Mouse (Mus musculus) forebrain, embryonic 13.5 days (tissue): Measurements from ENCODE around the gene Rad51. TPM values are rescaled to one million over a fixed set of nuclear protein-coding genes. Genes with fewer than 3 reads are reported as not detected.
A peak's percentile ranks its signal among the peaks of the same experiment; 100 is the strongest.

ENCODE experiments used
- ATAC-seq: fragments of 200-750 bp; cut with Nextera tagmentation; 2 replicates; pipeline ENCODE4 v1.8.0; 2017
- H3K27ac ChIP-seq: fragments of 300-500 bp; sonication (generic); 2 replicates; pipeline ENCODE4 v1.5.1; 2015; ENCODE audit warnings: inconsistent platforms, mild to moderate bottlenecking, moderate library complexity
- H3K27me3 ChIP-seq: fragments of 300-500 bp; sonication (generic); 2 replicates; pipeline ENCODE4 v1.6.1; 2015; ENCODE audit warnings: mild to moderate bottlenecking, inconsistent platforms
- H3K36me3 ChIP-seq: fragments of 300-500 bp; sonication (generic); 2 replicates; pipeline ENCODE4 v1.6.1; 2015; ENCODE audit warnings: mild to moderate bottlenecking, inconsistent platforms; ENCODE audit not compliant: poor library complexity, severe bottlenecking
- H3K4me1 ChIP-seq: fragments of 300-500 bp; sonication (generic); 2 replicates; pipeline ENCODE4 v1.6.1; 2015; ENCODE audit warnings: inconsistent platforms
- H3K4me2 ChIP-seq: fragments of 300-500 bp; sonication (generic); 2 replicates; pipeline ENCODE4 v1.6.1; 2015; ENCODE audit warnings: inconsistent platforms, mild to moderate bottlenecking, moderate library complexity
- H3K4me3 ChIP-seq: fragments of 300-500 bp; sonication (generic); 2 replicates; pipeline ENCODE4 v1.5.1; 2015; ENCODE audit warnings: mild to moderate bottlenecking, inconsistent platforms
- H3K9ac ChIP-seq: fragments of 300-500 bp; sonication (generic); 2 replicates; pipeline ENCODE4 v1.6.1; 2015; ENCODE audit warnings: mild to moderate bottlenecking, inconsistent platforms
- H3K9me3 ChIP-seq: fragments of 300-500 bp; sonication (generic); replicated peaks from 2 replicates; pipeline ENCODE4 v1.6.1; 2016; ENCODE audit warnings: inconsistent platforms
- WGBS: fragments of 180-500 bp; shearing (Covaris S2); methylation state at CpG from one replicate; pipeline ENCODE4 v1.1.7; 2015; 5-methylcytosine and 5-hydroxymethylcytosine counted together
- polyA plus RNA-seq: library from polyadenylated mRNA; unstranded; fragments of >200 nt; fragmentation: Nextera tagmentation; extraction: Ambion mirVana; gene quantifications from 2 replicates; pipeline ENCODE4 v1.2.1, GENCODE M21; 2015

Rad51 gene
- polyA plus RNA-seq, 1 experiment from 2014 or later, result 42.9 TPM

- WGBS, result 92% methylated on average over 8 of the region's 8 CpGs
- H3K4me3 ChIP-seq, result no peak overlapping the region
- no peak for ATAC-seq
- no peaks in the 10 kb centered on the region for H3K4me1 ChIP-seq
- no peak overlapping the region for H3K4me2 ChIP-seq
- peaks cover 97% of the 10 kb centered on the region for H3K36me3 ChIP-seq
- peaks cover 4% of the 10 kb centered on the region for H3K9me3 ChIP-seq
- no peak overlapping the region for H3K9ac ChIP-seq
- H3K27me3 ChIP-seq, result no peaks in the 10 kb centered on the region
- no peak overlapping the region for H3K27ac ChIP-seq
Measured at GRCm38 (mm10) chr2:119147775-119148174, 35.2 kb downstream of the Rad51 start.

- Histone ChIP-seq H3K4me2 (no peak overlapping the region), H3K4me1 (peaks cover 17% of the 10 kb centered on the region), H3K9me3 (no peaks in the 10 kb centered on the region), H3K27ac (no peak overlapping the region), H3K4me3 (no peak overlapping the region), H3K36me3 (peaks cover 69% of the 10 kb centered on the region), H3K27me3 (no peaks in the 10 kb centered on the region), H3K9ac (no peak overlapping the region)
- 87% methylated on average over 6 of the region's 6 CpGs for WGBS
- no peak for ATAC-seq
Measured at GRCm38 (mm10) chr2:119152255-119152654, 39.7 kb downstream of the Rad51 start.

GRCm38 (mm10) chr2:119154683-119155082 is 42.1 kb downstream of the Rad51 start:
- ATAC-seq, result no peak
- WGBS, result 93% methylated on average over 2 of the region's 2 CpGs
- no peaks in the 10 kb centered on the region for H3K27me3 ChIP-seq

GRCm38 (mm10) chr2:119155388-119155787 is 42.8 kb downstream of the Rad51 start:
- peaks cover 21% of the 10 kb centered on the region for H3K4me1 ChIP-seq
- H3K4me3 ChIP-seq, result peak overlapping the region; percentile 96
- peak overlapping the region; percentile 98 for H3K4me2 ChIP-seq
- no peak for ATAC-seq
- H3K9ac ChIP-seq, result no peak overlapping the region
- H3K27me3 ChIP-seq, result no peaks in the 10 kb centered on the region
- 87% methylated on average over 9 of the region's 9 CpGs for WGBS
- no peak overlapping the region for H3K27ac ChIP-seq
- peaks cover 38% of the 10 kb centered on the region for H3K36me3 ChIP-seq
- no peaks in the 10 kb centered on the region for H3K9me3 ChIP-seq

More at GRCm38 (mm10) chr2:119154683-119155082, 42.1 kb downstream of the Rad51 start:
- Histone ChIP-seq H3K4me1 (peaks cover 21% of the 10 kb centered on the region), H3K4me2 (no peak overlapping the region), H3K27ac (no peak overlapping the region), H3K4me3 (no peak overlapping the region), H3K9ac (no peak overlapping the region), H3K9me3 (no peaks in the 10 kb centered on the region), H3K36me3 (peaks cover 45% of the 10 kb centered on the region)

GRCm38 (mm10) chr2:119156081-119156680 is 43.6 kb downstream of the Rad51 start:
- peaks cover 30% of the 10 kb centered on the region for H3K36me3 ChIP-seq
- peak overlapping the region; percentile 94 for H3K9ac ChIP-seq
- peaks cover under 1% of the 10 kb centered on the region; the same call in 1 of the 2 replicates for H3K27me3 ChIP-seq
- 7% methylated on average over 34 of the region's 34 CpGs for WGBS
- peak overlapping the region; percentile 98 for H3K4me2 ChIP-seq
- H3K4me3 ChIP-seq, result peak overlapping the region; percentile 96
- H3K27ac ChIP-seq, result peak overlapping the region; percentile 65; the same call in 1 of the 2 replicates
- no peaks in the 10 kb centered on the region for H3K9me3 ChIP-seq
- ATAC-seq, result no peak; the same call in 1 of the 2 replicates
- peaks cover 21% of the 10 kb centered on the region for H3K4me1 ChIP-seq

- Histone ChIP-seq H3K9me3 (no peaks in the 10 kb centered on the region), H3K4me1 (peaks cover 21% of the 10 kb centered on the region), H3K4me2 (peak within 1 kb of the TSS; percentile 98), H3K9ac (peak within 1 kb of the TSS; percentile 94), H3K27ac (peak within 1 kb of the TSS; percentile 65; the same call in 1 of the 2 replicates), H3K4me3 (peak within 1 kb of the TSS; percentile 96), H3K27me3 (peaks cover 3% of the 10 kb centered on the region; the same call in 1 of the 2 replicates), H3K36me3 (peaks cover 23% of the 10 kb centered on the region)
- under 1% methylated on average over 41 of the region's 57 CpGs for WGBS
- peak; percentile 93 for ATAC-seq
Measured at GRCm38 (mm10) chr2:119156681-119157572, 44.3 kb downstream of the Rad51 start, which contains the start of gene Rmdn3. TSS of gene Rmdn3 (minus strand) at chr2:119157034.

- peaks cover 4% of the 10 kb centered on the region; the same call in 1 of the 2 replicates for H3K27me3 ChIP-seq
- H3K4me1 ChIP-seq, result peaks cover 21% of the 10 kb centered on the region
- no peak overlapping the region for H3K27ac ChIP-seq
- no peak for ATAC-seq
- H3K9me3 ChIP-seq, result no peaks in the 10 kb centered on the region
- no peak overlapping the region for H3K4me3 ChIP-seq
- no peak overlapping the region for H3K9ac ChIP-seq
- H3K4me2 ChIP-seq, result peak overlapping the region; percentile 98; the same call in 1 of the 2 replicates
- H3K36me3 ChIP-seq, result peaks cover 14% of the 10 kb centered on the region
Measured at GRCm38 (mm10) chr2:119157836-119158235, 45.2 kb downstream of the Rad51 start.

- no peaks in the 10 kb centered on the region for H3K9me3 ChIP-seq
- H3K4me1 ChIP-seq, result peaks cover 5% of the 10 kb centered on the region
Measured at GRCm38 (mm10) chr2:119161247-119161646, 48.7 kb downstream of the Rad51 start.

GRCm38 (mm10) chr2:119163135-119163534 is 50.5 kb downstream of the Rad51 start:
- Histone ChIP-seq H3K36me3 (no peaks in the 10 kb centered on the region), H3K27ac (no peak overlapping the region), H3K4me1 (peaks cover 16% of the 10 kb centered on the region), H3K4me2 (no peak overlapping the region), H3K9me3 (no peaks in the 10 kb centered on the region), H3K9ac (no peak overlapping the region), H3K4me3 (no peak overlapping the region), H3K27me3 (peaks cover 50% of the 10 kb centered on the region)
- ATAC-seq, result no peak
- WGBS, result 75% methylated on average over 3 of the region's 3 CpGs

More at GRCm38 (mm10) chr2:119161247-119161646, 48.7 kb downstream of the Rad51 start:
- Histone ChIP-seq H3K4me2 (no peak overlapping the region), H3K36me3 (no peaks in the 10 kb centered on the region), H3K27ac (no peak overlapping the region), H3K4me3 (no peak overlapping the region), H3K9ac (0 out of 2 replicates have a peak overlapping the region, but pooled peaks have one; percentile 5), H3K27me3 (peaks cover 32% of the 10 kb centered on the region)
- ATAC-seq, result no peak
- 15% methylated on average over 2 of the region's 2 CpGs for WGBS

GRCm38 (mm10) chr2:119163999-119164398 is 51.4 kb downstream of the Rad51 start:
- Histone ChIP-seq H3K9ac (no peak overlapping the region), H3K4me1 (peaks cover 16% of the 10 kb centered on the region), H3K4me3 (no peak overlapping the region), H3K36me3 (no peaks in the 10 kb centered on the region), H3K9me3 (no peaks in the 10 kb centered on the region), H3K27ac (no peak overlapping the region), H3K27me3 (peaks cover 55% of the 10 kb centered on the region), H3K4me2 (no peak overlapping the region)
- WGBS, result 92% methylated on average over 4 of the region's 4 CpGs
- ATAC-seq, result no peak

GRCm38 (mm10) chr2:119165401-119165800 is 52.8 kb downstream of the Rad51 start:
- no peaks in the 10 kb centered on the region for H3K36me3 ChIP-seq
- H3K4me1 ChIP-seq, result peaks cover 16% of the 10 kb centered on the region
- H3K4me3 ChIP-seq, result no peak overlapping the region
- ATAC-seq, result no peak
- H3K27ac ChIP-seq, result no peak overlapping the region
- H3K27me3 ChIP-seq, result peaks cover 63% of the 10 kb centered on the region
- H3K4me2 ChIP-seq, result no peak overlapping the region
- no peak overlapping the region for H3K9ac ChIP-seq
- no peaks in the 10 kb centered on the region for H3K9me3 ChIP-seq
